Mouse (Mus musculus): Measurements from ENCODE around the gene Leng8. TPM values are rescaled to one million over a fixed set of nuclear protein-coding genes. Genes with fewer than 3 reads are reported as not detected.
"Not testable (repeated sequence)": the region's sequence is repeated elsewhere in the genome, so short reads cannot be mapped to it uniquely, and the experiment has no call there.

The Leng8 gene
- polyA plus RNA-seq, 1 experiment from 2014 or later: 30.8 TPM

DNA sequence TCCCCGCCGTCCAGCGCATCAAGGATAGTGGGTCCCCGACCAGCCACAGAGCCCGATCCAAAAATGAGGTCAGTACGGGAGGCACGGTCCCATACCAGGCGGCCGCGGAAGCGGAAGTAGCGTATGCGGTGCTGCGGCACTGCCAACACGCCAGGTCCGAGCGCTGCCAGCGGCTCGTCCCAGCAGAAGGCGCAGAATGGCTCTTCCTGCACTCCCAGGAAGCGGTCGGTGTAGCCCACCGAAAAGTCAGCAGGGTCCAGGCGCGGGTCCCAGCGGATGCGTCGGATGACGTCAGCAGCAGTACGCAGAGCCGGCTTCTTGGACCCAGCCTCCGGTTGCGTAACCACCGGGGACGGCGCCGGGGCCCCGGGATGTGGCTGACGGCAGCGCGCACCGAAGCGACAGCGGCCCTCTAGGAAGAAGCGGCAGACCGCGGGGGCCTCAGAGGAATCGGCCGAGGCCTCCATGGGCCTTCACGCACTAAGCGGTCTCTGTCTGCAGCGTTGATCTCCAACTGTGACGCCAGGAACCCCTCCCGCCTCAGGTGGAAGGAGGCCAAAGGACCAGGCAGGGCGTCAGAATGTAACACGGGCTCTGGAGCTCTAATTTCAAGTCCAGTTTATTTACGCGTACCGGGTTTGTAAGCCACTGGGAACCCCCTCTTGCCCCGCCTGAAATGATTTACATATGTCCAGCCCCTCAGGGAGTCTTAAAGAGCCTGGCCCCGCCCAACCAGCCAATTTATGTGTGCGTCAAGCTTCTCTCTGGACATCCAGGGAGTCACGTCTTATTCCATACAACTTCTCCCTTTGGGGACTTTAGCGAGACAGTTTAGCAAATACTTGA, 12.6 kb downstream of the Leng8 start:
- Histone ChIP-seq H3K27ac (peak overlapping the region; percentile 97), H3K4me1 (replicated peaks; ENCODE audit: insufficient read depth, low read length) (peaks cover 20% of the 10 kb centered on the region), H3K4me2 (ENCODE audit: low read length) (peak overlapping the region; percentile 92), H3K4me3 (replicated peaks; ENCODE audit: low read depth, low read length) (peak overlapping the region; percentile 56), H3K36me3 (ENCODE audit: insufficient read depth, low read length) (peaks cover 32% of the 10 kb centered on the region), H3K9ac (ENCODE audit: low read depth, low read length) (peak overlapping the region; percentile 72), H3K9me3 (replicated peaks; ENCODE audit: low read length) (no peaks in the 10 kb centered on the region), H3K27me3 (ENCODE audit: insufficient read depth, low read length) (no peaks in the 10 kb centered on the region)
- TF ChIP-seq CTCF (IDR thresholded peaks at IDR 0.05; ENCODE audit: low read depth): no peak
- WGBS: under 1% methylated on average over 64 of the region's 64 CpGs
- peak; percentile 69 for ATAC-seq (replicated peaks; ENCODE audit: low FRiP score, low read depth)
- DNase-seq (ENCODE audit: low spot score): peak; percentile 94

- Histone ChIP-seq H3K36me3 (ENCODE audit: insufficient read depth, low read length) (peaks cover 25% of the 10 kb centered on the region), H3K4me2 (ENCODE audit: low read length) (peak within 1 kb of the TSS; percentile 92), H3K4me1 (replicated peaks; ENCODE audit: insufficient read depth, low read length) (peaks cover 20% of the 10 kb centered on the region), H3K27ac (peak within 1 kb of the TSS; percentile 97), H3K9ac (ENCODE audit: low read depth, low read length) (peak within 1 kb of the TSS; percentile 72), H3K9me3 (replicated peaks; ENCODE audit: low read length) (no peaks in the 10 kb centered on the region), H3K27me3 (ENCODE audit: insufficient read depth, low read length) (no peaks in the 10 kb centered on the region), H3K4me3 (replicated peaks; ENCODE audit: low read depth, low read length) (peak within 1 kb of the TSS; percentile 56)
- DNase-seq (ENCODE audit: low spot score): peak; percentile 27
- 1% methylated on average over 14 of the region's 14 CpGs for WGBS
- peak; percentile 23; the same call in 1 of the 2 replicates for ATAC-seq (replicated peaks; ENCODE audit: low FRiP score, low read depth)
- no peak for TF ChIP-seq CTCF (IDR thresholded peaks at IDR 0.05; ENCODE audit: low read depth)
Measured at GRCm38 (mm10) chr7:4150059-4150541, 13.3 kb downstream of the Leng8 start, which contains the start of gene Leng9. Leng9 (minus strand) TSS chr7:4150374.

GRCm38 (mm10) chr7:4150811-4151221, 14.0 kb downstream of the Leng8 start:
- no peak for TF ChIP-seq CTCF (IDR thresholded peaks at IDR 0.05; ENCODE audit: low read depth)
- Histone ChIP-seq H3K27ac (peak overlapping the region; percentile 97; the same call in 1 of the 2 replicates), H3K36me3 (ENCODE audit: insufficient read depth, low read length) (peaks cover 18% of the 10 kb centered on the region), H3K27me3 (ENCODE audit: insufficient read depth, low read length) (no peaks in the 10 kb centered on the region), H3K4me3 (replicated peaks; ENCODE audit: low read depth, low read length) (peak overlapping the region; percentile 56), H3K4me2 (ENCODE audit: low read length) (peak overlapping the region; percentile 92), H3K9me3 (replicated peaks; ENCODE audit: low read length) (no peaks in the 10 kb centered on the region), H3K4me1 (replicated peaks; ENCODE audit: insufficient read depth, low read length) (peaks cover 20% of the 10 kb centered on the region), H3K9ac (ENCODE audit: low read depth, low read length) (peak overlapping the region; percentile 44; the same call in 1 of the 2 replicates)
- peak; percentile 44 for DNase-seq (ENCODE audit: low spot score)
- ATAC-seq (replicated peaks; ENCODE audit: low FRiP score, low read depth): peak; percentile 62
- 12% methylated on average over 14 of the region's 14 CpGs for WGBS

GRCm38 (mm10) chr7:4151241-4151640, 14.4 kb downstream of the Leng8 start:
- no peak for TF ChIP-seq CTCF (IDR thresholded peaks at IDR 0.05; ENCODE audit: low read depth)
- H3K27ac ChIP-seq: no peak overlapping the region
- H3K4me1 ChIP-seq (replicated peaks; ENCODE audit: insufficient read depth, low read length): peaks cover 20% of the 10 kb centered on the region
- H3K36me3 ChIP-seq (ENCODE audit: insufficient read depth, low read length): peaks cover 15% of the 10 kb centered on the region
- peak overlapping the region; percentile 92 for H3K4me2 ChIP-seq (ENCODE audit: low read length)
- H3K4me3 ChIP-seq (replicated peaks; ENCODE audit: low read depth, low read length): no peak overlapping the region
- WGBS: 28% methylated on average over 22 of the region's 22 CpGs
- no peaks in the 10 kb centered on the region for H3K9me3 ChIP-seq (replicated peaks; ENCODE audit: low read length)
- no peak for DNase-seq (ENCODE audit: low spot score)
- H3K9ac ChIP-seq (ENCODE audit: low read depth, low read length): no peak overlapping the region
- H3K27me3 ChIP-seq (ENCODE audit: insufficient read depth, low read length): no peaks in the 10 kb centered on the region
- ATAC-seq (replicated peaks; ENCODE audit: low FRiP score, low read depth): no peak

DNA sequence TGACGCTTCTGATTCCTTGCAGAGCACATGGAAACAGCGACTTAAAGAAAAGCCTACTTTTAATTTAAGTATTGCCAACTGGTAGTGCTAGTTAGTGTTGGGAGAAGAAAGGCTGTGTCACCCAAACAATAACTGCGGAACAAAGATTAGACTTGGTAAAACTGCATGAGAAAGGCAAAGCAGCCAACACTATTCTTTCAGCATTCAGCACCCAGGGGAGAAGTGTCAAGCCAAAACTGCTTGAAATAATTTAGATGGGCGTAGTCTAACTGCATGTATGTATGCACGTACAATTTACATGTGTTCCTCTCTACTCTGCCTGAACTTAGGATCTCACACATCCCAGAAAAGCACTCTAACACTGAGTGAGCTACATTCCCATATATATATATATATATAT, 17.5 kb downstream of the Leng8 start:
- ATAC-seq (replicated peaks; ENCODE audit: low FRiP score, low read depth): no peak

GRCm38 (mm10) chr7:4154976-4155375, 18.1 kb downstream of the Leng8 start:
- WGBS: 60% methylated on average over 4 of the region's 4 CpGs
- no peak overlapping the region for H3K27ac ChIP-seq
- no peak overlapping the region for H3K4me3 ChIP-seq (replicated peaks; ENCODE audit: low read depth, low read length)
- ATAC-seq (replicated peaks; ENCODE audit: low FRiP score, low read depth) (no peak), DNase-seq (ENCODE audit: low spot score) (no peak)
- no peak overlapping the region for H3K4me2 ChIP-seq (ENCODE audit: low read length)
- TF ChIP-seq CTCF (IDR thresholded peaks at IDR 0.05; ENCODE audit: low read depth): no peak
- no peaks in the 10 kb centered on the region for H3K9me3 ChIP-seq (replicated peaks; ENCODE audit: low read length)
- H3K9ac ChIP-seq (ENCODE audit: low read depth, low read length): no peak overlapping the region
- H3K27me3 ChIP-seq (ENCODE audit: insufficient read depth, low read length): no peaks in the 10 kb centered on the region
- H3K36me3 ChIP-seq (ENCODE audit: insufficient read depth, low read length): no peaks in the 10 kb centered on the region
- H3K4me1 ChIP-seq (replicated peaks; ENCODE audit: insufficient read depth, low read length): peaks cover 10% of the 10 kb centered on the region; the same call in 1 of the 2 replicates

More for the DNA sequence above, 17.5 kb downstream of the Leng8 start:
- TF ChIP-seq CTCF (IDR thresholded peaks at IDR 0.05; ENCODE audit: low read depth): no peak
- no peak for DNase-seq (ENCODE audit: low spot score)
- H3K4me1 ChIP-seq (replicated peaks; ENCODE audit: insufficient read depth, low read length): peaks cover 11% of the 10 kb centered on the region; the same call in 1 of the 2 replicates
- H3K9ac ChIP-seq (ENCODE audit: low read depth, low read length): no peak overlapping the region
- no peak overlapping the region for H3K27ac ChIP-seq
- no peaks in the 10 kb centered on the region for H3K27me3 ChIP-seq (ENCODE audit: insufficient read depth, low read length)
- no peaks in the 10 kb centered on the region for H3K36me3 ChIP-seq (ENCODE audit: insufficient read depth, low read length)
- whole genome bisulfite sequencing: 89% methylated on average over 5 of the region's 5 CpGs
- H3K4me2 ChIP-seq (ENCODE audit: low read length): no peak overlapping the region
- no peaks in the 10 kb centered on the region for H3K9me3 ChIP-seq (replicated peaks; ENCODE audit: low read length)
- H3K4me3 ChIP-seq (replicated peaks; ENCODE audit: low read depth, low read length): no peak overlapping the region

DNA sequence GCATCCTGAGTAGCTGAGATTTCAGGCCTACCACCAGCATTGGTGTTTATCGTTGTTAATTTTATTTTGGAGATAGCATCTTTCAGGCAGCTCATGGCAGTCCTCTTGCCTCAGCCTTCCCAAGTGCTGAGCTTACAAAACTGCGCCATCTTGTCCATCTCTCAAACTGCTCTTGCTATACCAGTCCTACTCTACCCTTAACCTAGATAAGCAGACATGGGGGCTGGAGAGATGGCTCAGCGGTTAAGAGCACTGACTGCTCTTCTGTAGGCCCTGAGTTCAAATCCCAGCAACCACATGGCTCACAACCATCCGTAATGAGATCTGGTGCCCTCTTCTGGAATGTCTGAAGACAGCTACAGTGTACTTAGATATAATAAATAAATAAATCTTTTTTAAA, 24.8 kb downstream of the Leng8 start:
- not testable (repeated sequence) for H3K27me3 ChIP-seq (ENCODE audit: insufficient read depth, low read length); H3K9me3 ChIP-seq (replicated peaks; ENCODE audit: low read length); H3K4me3 ChIP-seq (replicated peaks; ENCODE audit: low read depth, low read length); DNase-seq (ENCODE audit: low spot score); H3K4me1 ChIP-seq (replicated peaks; ENCODE audit: insufficient read depth, low read length); ATAC-seq (replicated peaks; ENCODE audit: low FRiP score, low read depth); H3K9ac ChIP-seq (ENCODE audit: low read depth, low read length); H3K4me2 ChIP-seq (ENCODE audit: low read length); H3K27ac ChIP-seq; H3K36me3 ChIP-seq (ENCODE audit: insufficient read depth, low read length)
- 96% methylated on average over 4 of the region's 4 CpGs for WGBS
